Mouse (Mus musculus) forebrain, embryonic 14.5 days (tissue): ENCODE measurements around the gene Gm20388. TPM values are rescaled to one million over a fixed set of nuclear protein-coding genes. Genes with fewer than 3 reads are reported as not detected.

ENCODE experiments used
- ATAC-seq: fragments of 200-750 bp; cut with Nextera tagmentation; 2 replicates; pipeline ENCODE4 v1.8.0; 2017; ENCODE audit warnings: mild to moderate bottlenecking, moderate library complexity
- DNase-seq: peaks from one replicate; pipeline ENCODE4 v3.0.0-alpha.2; 2015; ENCODE audit warnings: low spot score
- H3K27ac ChIP-seq: fragments of 300-500 bp; sonication (generic); 2 replicates; pipeline ENCODE4 v1.5.1; 2014; ENCODE audit warnings: low read depth, mild to moderate bottlenecking, control low read depth, low read length, moderate library complexity
- H3K27me3 ChIP-seq: fragments of 300-500 bp; sonication (generic); replicated peaks from 2 replicates; pipeline ENCODE4 v1.6.1; 2014; ENCODE audit warnings: low read length, control low read depth, mixed read lengths; ENCODE audit not compliant: control insufficient read depth, insufficient read depth
- H3K36me3 ChIP-seq: fragments of 300-500 bp; sonication (generic); 2 replicates; pipeline ENCODE4 v1.6.1; 2014; ENCODE audit warnings: low read length, control low read depth; ENCODE audit not compliant: control insufficient read depth, insufficient read depth
- H3K4me1 ChIP-seq: fragments of 300-500 bp; sonication (generic); 2 replicates; pipeline ENCODE4 v1.6.1; 2014; ENCODE audit warnings: antibody characterized with exemption, low read length, control low read depth; ENCODE audit not compliant: control insufficient read depth, insufficient read depth
- H3K4me2 ChIP-seq: fragments of 300-500 bp; sonication (generic); 2 replicates; pipeline ENCODE4 v1.6.1; 2014; ENCODE audit warnings: mild to moderate bottlenecking, control low read depth, low read length
- H3K4me3 ChIP-seq: fragments of 300-500 bp; sonication (generic); 2 replicates; pipeline ENCODE4 v1.5.1; 2014; ENCODE audit warnings: low read depth, low read length, control low read depth
- H3K9ac ChIP-seq: fragments of 300-500 bp; sonication (generic); 2 replicates; pipeline ENCODE4 v1.6.1; 2014; ENCODE audit warnings: mild to moderate bottlenecking, low read length, control low read depth, moderate library complexity
- H3K9me3 ChIP-seq: fragments of 300-500 bp; sonication (generic); replicated peaks from 2 replicates; pipeline ENCODE4 v1.6.1; 2016; ENCODE audit warnings: low read length, control low read depth, mixed read lengths; ENCODE audit not compliant: control insufficient read depth
- WGBS: fragments of 180-500 bp; shearing (Covaris S2); extraction: QIAGEN DNeasy Blood & Tissue Kit; methylation state at CpG from one replicate; pipeline ENCODE4 v1.1.7; 2014; 5-methylcytosine and 5-hydroxymethylcytosine counted together
- polyA plus RNA-seq: library from polyadenylated mRNA; unstranded; fragments of >200 nt; fragmentation: Nextera tagmentation; extraction: Ambion mirVana; gene quantifications from 2 replicates; pipeline ENCODE4 v1.2.1, GENCODE M21; 2014

Gene Gm20388
- polyA plus RNA-seq, 1 experiment from 2014 or later: 7.4 TPM

- DNase-seq (no peak), ATAC-seq (no peak)
- Histone ChIP-seq H3K27me3 (no peaks in the 10 kb centered on the region), H3K9me3 (no peaks in the 10 kb centered on the region), H3K27ac (no peak overlapping the region), H3K4me1 (no peaks in the 10 kb centered on the region), H3K9ac (no peak overlapping the region), H3K4me2 (no peak overlapping the region), H3K4me3 (no peak overlapping the region), H3K36me3 (no peaks in the 10 kb centered on the region)
- 7% methylated on average over 3 of the region's 3 CpGs for WGBS
These were observed 2173.5 kb downstream of the Gm20388 start for GRCm38 (mm10) chr8:122084145-122084544.

GRCm38 (mm10) chr8:122084726-122085410 lies 2174.2 kb downstream of the Gm20388 start:
- Histone ChIP-seq H3K36me3 (no peaks in the 10 kb centered on the region), H3K4me2 (no peak overlapping the region), H3K4me3 (no peak overlapping the region), H3K9me3 (no peaks in the 10 kb centered on the region), H3K4me1 (no peaks in the 10 kb centered on the region), H3K9ac (no peak overlapping the region), H3K27me3 (no peaks in the 10 kb centered on the region), H3K27ac (no peak overlapping the region)
- no peak for DNase-seq
- 71% methylated on average over 15 of the region's 15 CpGs for WGBS
- no peak for ATAC-seq

GRCm38 (mm10) chr8:122086064-122086463 lies 2175.4 kb downstream of the Gm20388 start:
- no peak overlapping the region for H3K4me2 ChIP-seq
- no peak for DNase-seq
- no peaks in the 10 kb centered on the region for H3K4me1 ChIP-seq
- no peak for ATAC-seq
- no peaks in the 10 kb centered on the region for H3K27me3 ChIP-seq
- H3K36me3 ChIP-seq: no peaks in the 10 kb centered on the region
- H3K9me3 ChIP-seq: no peaks in the 10 kb centered on the region
- H3K9ac ChIP-seq: no peak overlapping the region
- no peak overlapping the region for H3K4me3 ChIP-seq
- 83% methylated on average over 12 of the region's 12 CpGs for WGBS
- H3K27ac ChIP-seq: no peak overlapping the region

- no peak overlapping the region for H3K4me2 ChIP-seq
- H3K4me1 ChIP-seq: no peaks in the 10 kb centered on the region
- ATAC-seq (no peak), DNase-seq (no peak)
- H3K27me3 ChIP-seq: no peaks in the 10 kb centered on the region
- no peak overlapping the region for H3K9ac ChIP-seq
- no peak overlapping the region for H3K27ac ChIP-seq
- no peaks in the 10 kb centered on the region for H3K36me3 ChIP-seq
- H3K4me3 ChIP-seq: no peak overlapping the region
- WGBS: 81% methylated on average over 16 of the region's 16 CpGs
- H3K9me3 ChIP-seq: no peaks in the 10 kb centered on the region
These were observed 2178.0 kb downstream of the Gm20388 start for GRCm38 (mm10) chr8:122088631-122089030.

- DNase-seq (no peak), ATAC-seq (no peak)
- Histone ChIP-seq H3K27ac (no peak overlapping the region), H3K27me3 (no peaks in the 10 kb centered on the region), H3K9me3 (no peaks in the 10 kb centered on the region), H3K4me3 (no peak overlapping the region), H3K4me1 (no peaks in the 10 kb centered on the region), H3K4me2 (no peak overlapping the region), H3K9ac (no peak overlapping the region), H3K36me3 (no peaks in the 10 kb centered on the region)
- 87% methylated on average over 7 of the region's 7 CpGs for WGBS
These were observed 2178.6 kb downstream of the Gm20388 start for GRCm38 (mm10) chr8:122089186-122089700.

GRCm38 (mm10) chr8:122092476-122092875 lies 2181.8 kb downstream of the Gm20388 start:
- Histone ChIP-seq H3K27ac (no peak overlapping the region), H3K4me2 (no peak overlapping the region), H3K9ac (no peak overlapping the region), H3K36me3 (no peaks in the 10 kb centered on the region), H3K4me3 (no peak overlapping the region), H3K27me3 (no peaks in the 10 kb centered on the region), H3K9me3 (no peaks in the 10 kb centered on the region), H3K4me1 (no peaks in the 10 kb centered on the region)
- no peak for ATAC-seq
- no peak for DNase-seq
- 85% methylated on average over 5 of the region's 5 CpGs for WGBS

GRCm38 (mm10) chr8:122098766-122099165 lies 2188.1 kb downstream of the Gm20388 start:
- Histone ChIP-seq H3K9me3 (no peaks in the 10 kb centered on the region), H3K4me1 (no peaks in the 10 kb centered on the region), H3K36me3 (no peaks in the 10 kb centered on the region), H3K4me3 (no peak overlapping the region), H3K27me3 (no peaks in the 10 kb centered on the region), H3K27ac (no peak overlapping the region), H3K4me2 (no peak overlapping the region), H3K9ac (no peak overlapping the region)
- ATAC-seq (no peak), DNase-seq (no peak)
- 73% methylated on average over 3 of the region's 3 CpGs for WGBS

- no peak overlapping the region for H3K4me3 ChIP-seq
- no peaks in the 10 kb centered on the region for H3K36me3 ChIP-seq
- no peak overlapping the region for H3K9ac ChIP-seq
- H3K9me3 ChIP-seq: no peaks in the 10 kb centered on the region
- no peaks in the 10 kb centered on the region for H3K27me3 ChIP-seq
- H3K4me1 ChIP-seq: no peaks in the 10 kb centered on the region
- no peak overlapping the region for H3K27ac ChIP-seq
- H3K4me2 ChIP-seq: no peak overlapping the region
- no peak for DNase-seq
- 87% methylated on average over 7 of the region's 7 CpGs for WGBS
- no peak for ATAC-seq
These were observed 2189.1 kb downstream of the Gm20388 start for GRCm38 (mm10) chr8:122099711-122100220.

GRCm38 (mm10) chr8:122101816-122102215 lies 2191.2 kb downstream of the Gm20388 start:
- Histone ChIP-seq H3K4me3 (no peak overlapping the region), H3K9me3 (no peaks in the 10 kb centered on the region), H3K4me1 (no peaks in the 10 kb centered on the region), H3K36me3 (no peaks in the 10 kb centered on the region), H3K4me2 (no peak overlapping the region), H3K27ac (no peak overlapping the region), H3K9ac (no peak overlapping the region), H3K27me3 (no peaks in the 10 kb centered on the region)
- DNase-seq (no peak), ATAC-seq (no peak)
- WGBS: 52% methylated on average over 5 of the region's 5 CpGs
